Mouse (Mus musculus) activated CD4-positive, CD25-positive, alpha-beta regulatory T cell, adult 4 months (primary cell): ENCODE measurements around the gene Sat2. TPM values are rescaled to one million over a fixed set of nuclear protein-coding genes. Genes with fewer than 3 reads are reported as not detected.

ENCODE experiments used
- ATAC-seq: one replicate; pipeline ENCODE4 v1.8.0; 2017
- polyA plus RNA-seq, 2 experiments: library from polyadenylated mRNA; unstranded; fragments of 100-300 nt; shearing (Covaris generic); gene quantifications; one replicate each; pipeline ENCODE4 v1.2.1; 2017

Sat2 gene
- polyA plus RNA-seq, 2 experiments from 2014 or later, result not detected

DNA sequence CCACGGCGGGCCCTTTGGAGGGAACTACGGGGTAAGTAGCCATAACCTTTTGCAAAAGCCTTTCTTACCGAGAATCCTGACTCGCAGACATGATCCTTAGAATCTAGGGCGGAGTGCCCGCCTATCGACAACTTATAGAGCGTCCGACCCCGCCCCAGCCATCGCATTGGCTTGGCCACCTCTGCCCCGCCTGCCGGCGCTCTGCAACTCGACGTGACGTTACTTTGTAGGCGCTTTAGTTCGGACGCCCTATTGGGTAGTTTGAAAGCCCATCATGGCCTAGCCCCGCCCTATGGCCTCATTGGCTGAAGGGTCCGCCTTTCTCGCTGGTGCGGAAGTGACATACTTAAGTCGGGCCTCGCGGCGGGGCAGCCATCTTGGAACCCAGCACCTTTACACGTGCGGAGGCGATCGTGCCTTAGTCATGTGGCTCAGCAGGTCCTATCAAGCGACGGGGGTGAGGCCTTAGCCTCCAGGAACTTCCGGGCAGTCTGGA, 50.4 kb downstream of the Sat2 start, which contains the start of gene Eif4a1:
TSS of gene Eif4a1 (minus strand) at position 213 of the 496 bp plus-strand sequence.
- peak; percentile 80 for ATAC-seq

Other genes starting within 250 kb of the Sat2 start
- 100 to 1,000 TPM; 146 TPM for gene Naa38, start 226.5 kb upstream of the Sat2 start, polyA plus RNA-seq
- 10 to 100 TPM in 1 of 2 experiments, 1 to 10 TPM in 1; 9.4 to 17.9 TPM for gene Cyb5d1, start 226.4 kb upstream of the Sat2 start, polyA plus RNA-seq
- gene Tmem88, start 223.8 kb upstream of the Sat2 start, polyA plus RNA-seq, result under 1 TPM; 0.22 to 0.51 TPM
- 10 to 100 TPM; 23.6 to 28.3 TPM for gene Kdm6b, start 208.3 kb upstream of the Sat2 start, polyA plus RNA-seq
- under 1 TPM in 1 of 2 experiments, not detected in 1; 0.19 TPM for gene Dnah2, start 72.9 kb upstream of the Sat2 start, polyA plus RNA-seq
- gene Efnb3, start 61.8 kb upstream of the Sat2 start, polyA plus RNA-seq, result under 1 TPM in 1 of 2 experiments, not detected in 1; 0.17 TPM
- gene Wrap53, start 41.8 kb upstream of the Sat2 start, polyA plus RNA-seq, result 10 to 100 TPM; 25.6 to 27.6 TPM
- 100 to 1,000 TPM; 231 to 302 TPM for gene Trp53, start 41.7 kb upstream of the Sat2 start, polyA plus RNA-seq
- under 1 TPM in 1 of 2 experiments, not detected in 1; 0.46 TPM for gene Atp1b2, start 16.1 kb upstream of the Sat2 start, polyA plus RNA-seq
- gene Shbg, start 4.1 kb upstream of the Sat2 start, polyA plus RNA-seq, result not detected
- gene Fxr2, start 11.0 kb downstream of the Sat2 start, polyA plus RNA-seq, result 1 to 10 TPM; 6.5 to 7.1 TPM
- gene Sox15, start 33.3 kb downstream of the Sat2 start, polyA plus RNA-seq, result not detected
- gene Mpdu1, start 40.6 kb downstream of the Sat2 start, polyA plus RNA-seq, result 10 to 100 TPM; 41.3 to 59.7 TPM
- gene Cd68, start 44.1 kb downstream of the Sat2 start, polyA plus RNA-seq, result 1 to 10 TPM; 3.3 to 5.3 TPM
- 100 to 1,000 TPM; 202 to 297 TPM for gene Eif4a1, start 50.4 kb downstream of the Sat2 start, polyA plus RNA-seq
- 10 to 100 TPM; 32.7 to 33.0 TPM for gene Senp3, start 60.1 kb downstream of the Sat2 start, polyA plus RNA-seq
- not detected for gene Tnfsf13, start 63.8 kb downstream of the Sat2 start, polyA plus RNA-seq
- not detected for gene Tnfsf12, start 73.8 kb downstream of the Sat2 start, polyA plus RNA-seq
- not detected for gene Tnfsfm13, start 74.1 kb downstream of the Sat2 start, polyA plus RNA-seq
- 10 to 100 TPM; 24.0 to 28.8 TPM for gene Polr2a, start 136.6 kb downstream of the Sat2 start, polyA plus RNA-seq
- not detected for gene Slc35g3, start 139.9 kb downstream of the Sat2 start, polyA plus RNA-seq
- gene Zbtb4, start 143.9 kb downstream of the Sat2 start, polyA plus RNA-seq, result 1 to 10 TPM; 7.8 to 8.1 TPM
- gene Chrnb1, start 173.9 kb downstream of the Sat2 start, polyA plus RNA-seq, result 1 to 10 TPM in 1 of 2 experiments, under 1 TPM in 1; 0.66 to 4.1 TPM
- gene Fgf11, start 179.8 kb downstream of the Sat2 start, polyA plus RNA-seq, result not detected
- gene Tmem102, start 183.6 kb downstream of the Sat2 start, polyA plus RNA-seq, result not detected
- gene Gm39566, start 193.3 kb downstream of the Sat2 start, polyA plus RNA-seq, result under 1 TPM in 1 of 2 experiments, not detected in 1; 0.08 TPM
- gene Spem2, start 196.4 kb downstream of the Sat2 start, polyA plus RNA-seq, result not detected
- gene Spem1, start 200.2 kb downstream of the Sat2 start, polyA plus RNA-seq, result not detected
- under 1 TPM; 0.59 to 0.66 TPM for gene Nlgn2, start 215.8 kb downstream of the Sat2 start, polyA plus RNA-seq
- 100 to 1,000 TPM; 127 to 138 TPM for gene Tmem256, start 216.5 kb downstream of the Sat2 start, polyA plus RNA-seq
- 10 to 100 TPM; 15.4 to 17.5 TPM for gene Plscr3, start 224.4 kb downstream of the Sat2 start, polyA plus RNA-seq
- not detected for gene Tnk1, start 236.7 kb downstream of the Sat2 start, polyA plus RNA-seq